Mouse (Mus musculus) retina, adult 2 months (tissue): ENCODE data around the gene Rgs9bp.
A peak's percentile ranks its signal among the peaks of the same experiment; 100 is the strongest.
"Not testable (repeated sequence)": the region's sequence is repeated elsewhere in the genome, so short reads cannot be mapped to it uniquely, and the experiment has no call there.

Source experiments
- DNase-seq: peaks from one replicate; pipeline ENCODE4 v3.0.0-alpha.2; 2012; ENCODE audit warnings: low read depth, low spot score

The Rgs9bp gene

GRCm38 (mm10) chr7:35583476-35584025, 1.8 kb downstream of the Rgs9bp start:
- peak; percentile 95 for DNase-seq

- DNase-seq = no peak
Measured at GRCm38 (mm10) chr7:35582719-35583118, 2.7 kb downstream of the Rgs9bp start.

DNA sequence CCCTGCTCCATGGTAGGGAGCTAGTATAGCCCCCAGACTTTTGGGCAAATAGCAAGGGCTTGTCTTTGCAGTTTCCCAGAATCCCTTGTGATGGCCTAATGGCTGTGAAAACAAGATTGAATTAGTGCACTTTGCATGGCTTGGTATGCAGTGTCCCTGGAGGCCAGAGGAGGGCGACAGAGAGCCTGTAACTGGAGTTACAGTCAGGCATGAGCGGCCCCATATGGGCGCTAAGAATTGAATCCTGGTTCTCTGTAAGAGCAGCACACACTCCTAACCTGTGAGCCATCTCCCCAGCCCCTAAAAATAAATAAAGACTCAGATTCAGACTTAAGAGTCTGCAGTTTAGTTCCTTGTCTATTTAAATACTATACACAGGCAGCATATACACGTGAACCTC, 5.5 kb downstream of the Rgs9bp start:
- no peak for DNase-seq

DNA sequence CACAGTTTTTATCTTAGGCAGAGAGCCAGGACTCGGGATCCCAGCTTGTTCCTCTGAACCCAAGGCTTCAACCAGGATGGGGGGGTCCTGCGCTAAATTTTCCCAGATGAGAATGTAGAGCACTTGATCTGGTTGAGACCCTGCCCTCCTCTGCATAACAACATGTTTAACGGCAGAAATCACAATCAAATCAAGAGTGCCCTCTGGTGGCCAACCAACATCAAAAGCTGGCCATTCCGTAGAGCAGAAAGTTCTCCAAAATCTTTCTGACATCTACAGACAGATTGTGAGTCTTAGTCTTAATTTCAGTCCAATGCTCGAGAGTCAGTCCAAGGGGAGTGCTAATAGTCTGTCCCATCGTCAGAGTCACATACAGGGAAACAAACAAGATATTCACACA, 14.5 kb downstream of the Rgs9bp start:
- not testable (repeated sequence) for DNase-seq

DNA sequence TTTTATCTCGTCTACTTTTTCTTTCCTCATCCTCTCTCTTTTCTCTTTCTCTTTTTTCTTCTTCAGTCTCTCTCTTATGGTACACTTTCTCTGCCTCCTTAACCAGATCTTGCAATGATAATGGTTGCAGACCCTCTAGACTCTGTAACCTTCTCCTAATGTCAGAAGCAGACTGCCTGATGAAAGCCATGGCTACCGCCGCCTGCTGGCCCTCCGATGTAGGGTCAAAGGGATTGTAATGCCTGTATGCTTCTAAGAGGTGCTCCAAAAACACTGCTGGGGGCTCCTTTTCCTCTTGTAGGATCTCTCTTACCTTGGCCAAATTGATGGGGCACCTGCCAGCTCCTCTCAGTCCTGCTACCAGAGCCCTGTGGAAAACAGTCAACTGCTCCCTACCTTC, 15.7 kb downstream of the Rgs9bp start:
- not testable (repeated sequence) for DNase-seq

- not testable (repeated sequence) for DNase-seq
Measured at GRCm38 (mm10) chr7:35565965-35566364, 19.4 kb downstream of the Rgs9bp start.

DNA sequence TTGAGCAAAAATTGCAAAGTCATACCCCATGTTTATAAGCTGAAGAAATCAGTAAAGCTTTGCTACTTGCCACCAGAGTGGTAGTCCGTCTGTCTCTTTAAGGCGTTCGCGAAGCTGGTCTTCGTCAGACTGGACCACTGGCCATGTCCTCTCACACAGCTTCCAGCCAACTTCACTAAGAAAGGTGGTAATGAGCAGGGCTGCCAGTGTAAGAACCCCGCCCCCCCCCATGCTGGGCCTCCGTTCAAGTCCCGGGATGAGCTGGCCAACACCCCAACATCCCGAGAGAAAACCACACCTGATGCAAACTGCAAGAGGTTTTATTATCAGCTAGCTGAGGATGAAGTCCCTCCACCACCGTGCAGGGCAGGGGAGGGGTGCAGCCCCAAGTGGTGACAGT, 20.5 kb downstream of the Rgs9bp start:
- not testable (repeated sequence) for DNase-seq

DNA sequence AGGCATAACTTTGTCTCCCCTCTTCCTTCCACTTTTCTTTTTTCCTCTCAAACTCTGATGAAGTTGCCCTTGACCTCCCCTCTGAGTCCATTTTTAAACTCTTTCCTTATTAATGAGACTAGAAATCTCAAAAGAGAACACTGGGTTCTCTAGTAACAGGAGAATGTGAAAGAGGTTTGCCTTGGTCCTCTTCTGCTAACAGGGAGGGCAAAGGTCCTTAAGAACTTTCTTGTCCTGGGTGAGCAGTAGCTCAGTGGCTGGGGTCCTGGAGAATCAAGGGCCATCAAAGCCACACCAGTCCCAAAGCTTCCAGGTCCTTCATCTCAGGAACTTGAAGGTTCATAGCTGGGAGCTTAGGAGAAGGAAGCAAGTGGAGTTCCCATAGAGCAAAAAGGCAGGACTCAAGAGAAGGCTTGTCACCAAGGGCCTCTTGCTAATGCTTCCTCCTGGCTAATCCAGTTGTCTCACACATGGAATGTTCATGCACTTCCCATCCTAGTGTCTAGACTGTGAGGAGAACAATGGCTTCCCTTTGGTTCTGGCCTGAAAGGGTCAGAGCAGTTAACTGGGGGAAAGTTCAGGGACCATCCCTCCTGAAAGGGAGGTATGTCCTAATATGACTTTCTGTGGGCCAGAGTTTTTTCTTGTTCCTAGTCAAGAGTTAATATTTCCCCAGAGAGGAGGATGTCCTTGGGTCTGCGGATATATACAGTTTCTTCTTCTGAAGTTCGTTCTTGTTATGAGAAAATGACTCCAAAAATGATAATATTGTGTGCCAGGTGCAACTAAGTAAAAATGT, 21.1 kb downstream of the Rgs9bp start:
- no peak for DNase-seq

- no peak for DNase-seq
Measured at GRCm38 (mm10) chr7:35563071-35563470, 22.3 kb downstream of the Rgs9bp start.

DNA sequence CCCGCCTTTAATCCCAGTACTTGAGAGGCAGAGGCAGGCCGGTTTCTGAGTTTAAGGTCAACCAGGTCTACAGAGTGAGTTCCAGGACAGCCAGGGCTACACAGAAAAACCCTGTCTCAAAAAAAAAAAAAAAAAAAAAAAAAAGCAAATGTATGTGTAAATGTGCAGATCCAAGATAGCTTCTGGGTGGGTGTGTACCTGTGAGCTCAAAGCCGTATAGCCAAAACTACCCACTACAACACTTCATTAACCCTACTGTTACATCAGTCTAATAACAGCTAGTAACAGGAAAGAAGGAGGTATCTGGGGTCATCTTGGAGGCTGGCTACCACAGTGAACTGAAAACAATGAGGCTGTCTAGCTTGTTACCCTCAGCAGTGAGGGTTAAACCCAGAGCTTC, 25.5 kb downstream of the Rgs9bp start:
- DNase-seq = no peak

DNA sequence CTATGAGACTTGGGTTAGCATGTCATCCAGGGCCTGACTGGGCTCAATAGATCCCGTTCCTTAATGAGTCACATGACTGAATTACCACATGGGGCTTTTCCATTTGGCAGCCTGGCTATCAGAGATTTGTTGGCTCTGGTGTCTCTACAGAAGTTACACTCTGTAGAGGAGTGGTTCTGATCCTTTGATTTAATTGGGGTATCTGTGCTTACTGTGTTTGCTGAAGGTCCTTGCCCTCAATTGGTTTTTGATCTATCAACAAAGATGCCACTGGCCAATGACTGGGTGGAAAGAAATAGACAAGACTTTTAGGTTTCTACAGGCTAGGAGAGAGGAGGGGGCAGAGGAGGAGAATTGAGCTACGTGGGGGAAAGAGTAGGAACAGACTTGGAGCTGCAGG, 26.7 kb downstream of the Rgs9bp start:
- no peak for DNase-seq

GRCm38 (mm10) chr7:35557577-35557976, 27.8 kb downstream of the Rgs9bp start:
- DNase-seq = no peak

DNA sequence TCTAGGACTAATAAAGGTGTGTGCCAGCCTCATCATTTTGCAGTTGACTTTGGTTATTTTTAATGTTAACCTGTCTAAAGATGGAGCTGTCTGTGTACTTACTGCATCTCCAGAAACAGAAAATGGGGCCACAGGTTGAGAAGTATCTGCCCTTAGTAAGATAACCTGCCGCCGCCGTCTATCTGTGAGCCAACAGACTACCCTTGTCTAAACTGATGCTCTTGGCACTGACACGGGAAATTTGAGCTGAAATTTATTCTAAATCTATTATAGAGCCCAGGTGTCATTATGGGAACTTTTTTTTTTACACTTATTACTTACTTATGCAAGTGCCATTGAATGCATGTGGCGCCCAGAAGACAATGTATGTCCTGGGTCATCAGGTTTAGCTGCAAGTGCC, 28.5 kb downstream of the Rgs9bp start:
- DNase-seq = no peak

DNA sequence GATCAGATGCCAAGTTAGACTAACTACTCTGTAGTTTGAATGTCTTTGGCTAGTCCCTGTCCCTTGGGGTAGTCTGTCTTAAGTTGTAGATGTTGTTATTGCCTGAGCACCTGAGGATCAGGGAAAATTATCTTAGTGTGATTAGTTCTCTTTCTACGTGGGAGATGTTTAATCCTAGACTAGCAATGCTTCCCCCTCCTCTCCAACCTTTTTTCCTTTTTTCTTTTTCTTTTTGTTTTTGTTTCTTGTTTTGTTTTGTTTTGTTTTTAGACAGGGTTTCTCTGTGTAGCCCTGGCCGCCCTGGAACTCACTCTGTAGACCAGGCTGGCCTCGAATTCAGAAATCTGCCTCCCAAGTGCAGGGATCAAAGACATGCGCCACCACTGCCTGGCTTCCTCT, 29.2 kb downstream of the Rgs9bp start, which contains the start of gene Nudt19:
TSS of gene Nudt19 (minus strand) at position 100 of the 399 bp plus-strand sequence.
- DNase-seq = no peak

GRCm38 (mm10) chr7:35555224-35556204, 29.9 kb downstream of the Rgs9bp start:
- DNase-seq = peak; percentile 77

DNA sequence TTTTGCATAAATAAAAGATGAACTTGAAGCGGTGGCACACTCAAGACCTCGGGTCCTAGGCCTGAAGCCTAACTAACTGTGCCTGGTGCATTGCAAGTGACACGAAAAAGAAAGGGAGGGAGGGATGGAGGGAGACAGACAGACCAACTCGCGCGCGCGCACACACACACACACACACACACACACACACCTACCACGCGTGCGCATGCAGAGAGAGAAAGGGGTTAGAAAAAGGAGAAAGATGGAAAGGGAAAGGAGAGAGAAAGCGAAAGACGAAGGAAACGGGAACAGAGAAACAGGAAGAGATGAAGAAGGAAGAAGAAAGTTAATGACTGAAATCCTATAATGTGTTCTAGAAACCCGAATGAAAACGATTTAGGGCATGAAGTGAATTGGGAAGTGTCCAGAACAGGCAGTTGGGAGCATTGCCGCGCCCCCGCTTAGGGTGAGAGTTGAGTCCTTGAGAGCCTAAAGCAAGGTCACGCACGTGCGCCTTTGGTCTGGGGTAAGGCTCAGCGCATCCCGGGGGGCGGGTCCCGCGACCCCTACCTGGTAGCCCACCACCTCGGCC, 30.7 kb downstream of the Rgs9bp start:
- DNase-seq = peak; percentile 9

DNA sequence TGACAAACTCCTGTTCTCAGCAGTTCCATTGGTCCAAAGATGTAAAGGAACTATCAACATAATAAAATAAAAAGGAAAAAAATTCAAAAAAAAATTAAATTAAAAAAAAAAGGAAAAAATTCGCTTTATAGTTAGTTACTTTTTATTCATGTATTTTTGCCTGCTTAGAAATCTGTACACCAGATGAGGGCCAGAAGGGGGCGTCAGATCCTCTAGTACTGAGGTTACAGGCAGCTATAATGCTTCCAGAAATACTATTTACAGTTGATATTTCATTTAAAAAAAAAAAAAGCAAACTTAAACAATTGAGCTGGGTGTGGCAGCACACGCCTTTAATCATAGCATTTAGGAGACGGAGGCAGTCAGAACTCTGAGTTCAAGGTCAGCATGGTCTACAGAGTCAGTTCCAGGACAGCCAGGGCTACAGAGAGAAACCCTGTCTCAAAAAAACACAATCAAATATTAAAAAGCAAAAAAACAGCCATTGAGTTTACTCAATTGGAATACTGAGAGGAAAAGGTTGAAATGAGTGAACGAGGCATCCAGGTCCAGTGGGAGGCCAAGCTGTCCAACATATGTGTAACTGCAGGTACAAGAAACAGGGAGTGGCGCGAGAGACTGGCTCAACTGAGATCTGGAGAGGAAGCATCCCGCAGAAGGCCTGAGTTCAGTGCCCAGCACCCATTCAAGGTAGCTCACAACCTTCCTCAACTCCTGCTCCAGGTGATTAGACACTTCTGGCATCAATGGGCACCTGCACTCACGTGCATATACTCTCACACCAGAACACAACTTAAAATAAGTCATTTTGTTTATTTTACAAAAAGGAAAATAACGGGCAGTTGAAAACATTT, 31.4 kb downstream of the Rgs9bp start:
- DNase-seq = no peak

DNA sequence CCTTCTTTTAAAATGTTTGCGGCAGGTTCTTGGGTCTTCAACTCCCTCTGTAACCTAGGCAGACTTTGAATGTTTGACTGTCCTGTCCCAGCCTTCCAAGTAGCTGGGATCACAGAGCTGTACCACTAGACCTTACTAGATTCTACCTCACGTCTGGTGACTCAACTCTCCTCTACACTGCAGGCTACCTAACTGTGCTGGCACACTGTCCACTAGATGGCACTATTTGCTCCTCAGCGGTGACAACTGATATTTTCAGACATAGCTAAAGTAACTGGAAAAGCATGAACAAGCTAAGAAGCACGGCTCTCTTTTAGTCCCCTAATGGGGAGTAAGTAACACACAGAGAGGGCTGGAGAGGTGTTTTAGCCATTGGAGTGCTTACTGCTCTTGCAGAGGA, 39.5 kb downstream of the Rgs9bp start:
- DNase-seq = peak; percentile 29

- DNase-seq = no peak
Measured at GRCm38 (mm10) chr7:35537562-35537961, 47.8 kb downstream of the Rgs9bp start, which contains the start of gene Tdrd12. TSS of gene Tdrd12 (minus strand) at chr7:35537745.

- no peak for DNase-seq
Measured at GRCm38 (mm10) chr7:35535750-35536512, 49.5 kb downstream of the Rgs9bp start.
